Mouse (Mus musculus) lung, adult 2 months (tissue): ENCODE measurements at regions not wholly inside any gene's neighbourhood (a gene's known extent, or its start where the extent isn't known, plus 50 kb on each side); places are given as distances from the start of the nearest gene placed in this dataset.

Source experiments
- CTCF ChIP-seq: fragments of 200-500 bp; IDR thresholded peaks from 2 replicates; pipeline ENCODE4 v1.5.1; 2011; ENCODE audit warnings: mild to moderate bottlenecking, low read length, control low read depth; ENCODE audit not compliant: insufficient read depth
- POLR2A ChIP-seq: fragments of 200-500 bp; IDR thresholded peaks from 2 replicates; pipeline ENCODE4 v1.6.1; 2011; ENCODE audit warnings: low read depth, mild to moderate bottlenecking, control low read depth, low read length, borderline replicate concordance; ENCODE audit errors: extremely low read depth

DNA sequence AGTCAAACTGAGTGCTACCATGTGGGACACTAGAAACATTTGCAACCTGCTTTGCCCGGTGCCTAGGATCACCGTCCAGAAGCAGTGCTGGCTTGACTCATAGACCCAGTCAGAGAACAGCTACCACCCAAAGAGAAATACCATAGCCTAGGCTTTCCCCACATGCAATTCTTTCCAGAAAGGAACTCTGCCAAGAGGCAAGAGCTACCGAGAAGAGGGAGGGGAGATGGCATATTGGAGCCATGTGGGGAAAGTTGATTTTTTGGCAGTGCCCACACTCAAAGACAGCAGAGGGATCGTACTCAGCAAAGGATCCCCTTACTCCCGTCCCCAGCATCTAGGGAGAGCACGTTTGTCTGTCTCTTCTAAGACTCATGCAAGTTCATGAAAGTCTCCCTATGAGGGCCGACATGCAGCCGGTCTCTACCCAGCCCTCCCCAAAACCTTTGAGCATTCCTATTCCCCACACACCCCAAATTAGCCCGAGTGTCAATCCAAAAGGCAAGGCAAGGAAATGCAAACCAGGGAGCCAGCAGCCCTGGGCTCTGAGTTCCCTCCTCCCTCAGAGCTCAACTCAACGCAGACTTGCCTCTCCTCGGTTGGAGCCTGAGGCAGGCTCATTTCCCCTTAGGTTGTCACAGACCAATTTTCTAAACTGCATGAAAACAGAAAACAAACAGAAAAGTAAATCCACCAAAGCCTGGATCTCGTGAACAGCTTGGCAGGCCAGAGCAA is 116.2 kb upstream of the Pkdcc start:
- no peak for TF ChIP-seq CTCF
- TF ChIP-seq POLR2A: no peak
